Mouse (Mus musculus) liver, adult (tissue): ENCODE data around the gene Tubgcp4.

Source experiments
- GATA4 ChIP-seq: IDR thresholded peaks from 2 replicates; pipeline ENCODE4 v1.6.1; 2014; ENCODE audit warnings: mild to moderate bottlenecking, low read length; ENCODE audit not compliant: insufficient replicate concordance

The Tubgcp4 gene

GRCm38 (mm10) chr2:121178828-121179479, 8.5 kb downstream of the Tubgcp4 start:
- no peak for TF ChIP-seq GATA4

DNA sequence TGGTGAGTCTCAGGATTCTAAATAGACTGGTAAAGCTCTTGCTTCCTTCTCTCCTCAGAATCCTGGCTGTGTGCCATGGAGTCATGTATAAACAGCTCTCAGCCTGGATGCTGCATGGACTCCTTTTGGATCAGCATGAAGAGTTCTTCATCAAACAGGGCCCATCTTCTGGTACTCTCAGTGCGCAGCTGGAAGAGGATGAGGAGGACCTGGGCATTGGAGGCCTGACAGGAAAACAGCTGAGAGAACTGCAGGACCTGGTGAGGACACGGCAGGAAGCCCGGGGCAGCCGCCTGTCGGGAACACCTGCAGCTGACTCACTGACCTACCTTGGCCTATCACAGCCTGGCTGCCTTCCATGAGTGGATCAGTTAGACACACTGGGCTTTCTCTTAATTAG, 13.0 kb downstream of the Tubgcp4 start:
- TF ChIP-seq GATA4 = no peak

GRCm38 (mm10) chr2:121184142-121184541, 13.7 kb downstream of the Tubgcp4 start:
- TF ChIP-seq GATA4 = no peak

GRCm38 (mm10) chr2:121188530-121188929, 18.1 kb downstream of the Tubgcp4 start:
- no peak for TF ChIP-seq GATA4

DNA sequence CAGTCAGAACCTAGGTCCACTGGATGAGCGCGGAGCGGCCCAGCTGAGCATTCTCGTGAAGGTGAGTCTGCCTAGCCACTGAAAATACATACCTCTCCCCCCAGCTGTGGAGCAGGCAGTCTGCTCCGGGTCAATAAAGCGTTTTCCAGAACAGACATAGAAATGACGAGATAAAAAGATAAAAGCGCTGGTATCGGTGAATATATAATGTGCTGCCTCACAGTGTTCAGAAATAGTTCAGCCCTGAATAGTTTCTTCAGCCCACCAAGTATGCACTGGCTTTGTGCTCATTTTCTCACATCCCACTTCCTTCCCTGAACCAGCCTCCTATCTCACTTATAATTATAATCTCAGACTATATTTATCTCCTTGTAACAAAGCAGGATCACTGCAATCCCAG, 25.0 kb downstream of the Tubgcp4 start:
- no peak for TF ChIP-seq GATA4

- no peak for TF ChIP-seq GATA4
Observed at GRCm38 (mm10) chr2:121204276-121204675, 33.8 kb downstream of the Tubgcp4 start.

DNA sequence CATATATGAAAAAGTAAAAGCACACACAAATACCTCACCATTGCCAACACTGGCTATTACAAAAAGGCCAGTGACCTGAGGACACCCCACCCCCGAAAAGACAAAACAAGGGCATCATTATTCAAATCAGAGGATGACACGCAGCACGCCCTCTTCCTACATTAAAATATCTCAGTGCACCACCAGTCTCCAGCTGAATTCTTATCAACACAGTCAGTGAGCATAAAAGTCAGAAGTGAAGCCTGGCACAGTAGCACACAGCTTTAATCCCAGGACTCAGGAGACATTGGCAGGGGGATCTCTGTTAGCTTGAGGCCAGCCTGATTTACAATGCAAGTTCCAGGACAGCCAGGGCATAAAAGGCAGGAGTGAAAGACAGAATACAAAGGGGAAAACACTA, 36.1 kb downstream of the Tubgcp4 start:
- no peak for TF ChIP-seq GATA4

DNA sequence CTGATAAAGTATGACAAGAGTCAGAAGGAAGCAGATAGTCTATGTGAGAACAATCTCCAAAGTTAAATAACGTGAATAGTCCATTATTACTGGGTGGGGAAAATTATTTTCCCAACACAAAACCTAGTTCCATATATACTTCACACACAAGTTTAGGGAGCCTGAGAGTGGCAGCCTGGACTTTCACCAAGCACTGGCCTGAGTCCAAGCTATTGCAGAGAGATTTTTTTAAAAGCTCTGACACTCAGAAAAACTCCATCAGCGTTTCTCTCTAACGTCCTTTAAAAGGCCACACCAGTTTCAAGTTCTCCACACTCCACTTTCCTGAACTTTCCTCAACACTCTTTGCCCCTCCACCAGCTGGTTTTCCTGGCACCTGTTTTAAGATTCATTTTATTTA, 44.0 kb downstream of the Tubgcp4 start:
- no peak for TF ChIP-seq GATA4

DNA sequence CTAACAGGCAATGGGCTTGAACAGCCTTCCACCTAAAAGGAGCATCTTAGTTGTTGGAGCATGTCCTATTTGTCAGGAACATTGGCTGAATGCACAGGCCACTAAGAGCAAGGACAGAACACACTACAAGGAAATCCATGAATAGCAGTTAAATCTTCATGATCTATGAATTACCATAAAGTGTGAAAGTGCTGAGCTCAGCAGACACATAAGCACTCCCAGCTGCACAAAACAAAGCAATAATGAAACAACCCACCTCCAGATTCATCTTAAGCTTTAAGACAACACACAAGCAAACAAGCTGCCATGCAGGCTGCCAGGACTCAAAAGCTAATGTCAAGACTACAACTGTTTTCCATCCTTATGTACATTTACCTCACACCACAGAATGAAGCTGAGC, 48.7 kb downstream of the Tubgcp4 start:
- no peak for TF ChIP-seq GATA4

- TF ChIP-seq GATA4 = no peak
Observed at GRCm38 (mm10) chr2:121219994-121220393, 49.5 kb downstream of the Tubgcp4 start.

GRCm38 (mm10) chr2:121223010-121223409, 52.6 kb downstream of the Tubgcp4 start:
- TF ChIP-seq GATA4 = no peak

DNA sequence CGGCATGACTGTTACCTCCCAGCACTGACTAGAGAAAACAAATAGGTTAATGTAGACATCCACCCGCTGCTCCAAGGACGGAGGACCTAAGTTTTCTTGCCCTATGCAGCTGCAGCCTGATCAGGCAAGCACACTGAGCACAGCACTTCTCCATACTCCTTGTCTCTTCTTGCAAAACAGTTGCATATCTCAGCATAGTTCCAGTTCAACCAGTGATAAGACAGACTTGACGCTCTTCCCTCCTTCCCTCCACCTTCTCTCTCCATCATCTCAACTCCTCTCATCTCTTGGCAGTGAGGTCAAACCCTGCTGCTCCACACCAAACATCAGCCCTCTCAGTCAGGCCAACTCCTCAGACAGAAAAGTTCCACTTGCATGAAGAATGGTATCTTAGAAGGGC, 57.7 kb downstream of the Tubgcp4 start:
- no peak for TF ChIP-seq GATA4

DNA sequence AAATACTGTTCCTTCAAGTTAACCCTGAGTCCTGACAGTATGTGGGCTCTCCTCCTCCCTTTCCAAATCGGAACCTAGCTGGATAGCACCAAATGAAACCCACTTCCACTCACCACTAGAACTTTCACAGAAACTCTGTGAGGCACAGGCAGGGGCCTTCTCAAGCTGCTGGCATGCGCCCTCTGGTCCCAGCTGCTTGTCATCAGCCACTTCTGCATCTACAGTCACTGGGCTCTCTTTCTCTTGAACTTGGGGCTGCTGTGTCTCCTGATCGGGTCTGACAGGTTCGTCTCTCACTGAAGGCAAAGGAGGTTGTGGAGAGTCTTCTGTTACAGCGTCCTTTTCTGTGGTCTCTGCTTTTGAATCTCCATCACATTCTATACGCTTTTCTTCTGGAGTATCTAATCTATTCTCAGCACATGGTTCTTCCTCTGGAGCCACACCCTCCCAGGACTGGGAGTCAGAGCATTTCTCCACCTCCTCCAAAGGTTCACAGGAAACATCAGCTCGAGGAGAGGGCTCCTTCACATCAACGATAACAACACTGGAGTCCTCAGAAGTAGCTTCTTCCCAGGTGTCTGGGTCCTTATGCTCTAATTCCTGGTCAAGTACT, 65.1 kb downstream of the Tubgcp4 start:
- no peak for TF ChIP-seq GATA4

DNA sequence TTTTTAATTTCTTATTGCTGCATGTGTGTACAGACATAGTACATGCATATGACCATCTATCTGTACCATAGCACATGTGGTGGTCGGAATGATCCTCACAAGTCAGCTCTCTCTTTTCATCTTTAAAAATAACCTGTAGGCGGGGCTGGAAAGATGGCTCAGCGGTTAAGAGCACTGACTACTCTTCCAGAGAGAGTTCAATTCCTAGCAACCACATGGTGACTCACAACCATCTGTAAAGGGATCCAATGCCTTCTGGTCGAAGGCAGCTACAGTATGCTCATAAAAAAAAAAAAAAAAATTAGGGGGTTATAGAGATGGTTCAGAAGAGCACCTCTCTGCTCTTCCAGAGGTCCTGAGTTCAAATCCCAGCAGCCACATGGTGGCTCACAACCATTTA, 69.0 kb downstream of the Tubgcp4 start:
- TF ChIP-seq GATA4 = no peak

DNA sequence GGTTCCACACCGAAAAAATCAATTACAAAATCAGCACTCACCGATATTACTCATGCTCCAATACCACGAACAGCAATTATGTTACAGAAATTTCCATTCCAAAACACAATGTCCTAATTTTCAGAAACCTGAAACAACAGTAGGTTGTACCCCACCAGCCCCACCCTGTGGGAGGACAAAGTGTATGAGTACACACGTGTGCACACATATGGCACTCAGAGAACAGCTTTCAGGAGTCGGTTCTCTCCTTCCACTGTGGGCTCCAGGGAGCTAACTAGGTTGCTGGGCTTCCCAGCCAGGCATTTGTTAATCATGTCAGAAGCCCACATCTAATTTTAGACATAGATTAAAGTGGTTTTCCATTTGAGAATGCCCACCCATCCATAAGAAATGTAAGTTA, 73.6 kb downstream of the Tubgcp4 start:
- no peak for TF ChIP-seq GATA4
